Mouse (Mus musculus): ENCODE measurements around the gene Rab10. TPM values are rescaled to one million over a fixed set of nuclear protein-coding genes. Genes with fewer than 3 reads are reported as not detected.
A peak's percentile ranks its signal among the peaks of the same experiment; 100 is the strongest.

Gene Rab10
- polyA plus RNA-seq, 1 experiment from 2014 or later, result 89.7 TPM

- DNase-seq (no peak), ATAC-seq (ENCODE audit: insufficient read depth) (no peak)
- H3K4me2 ChIP-seq, result no peak overlapping the region
- H3K9me3 ChIP-seq (ENCODE audit: low read depth, low read length), result no peaks in the 10 kb centered on the region
- TF ChIP-seq CTCF (IDR thresholded peaks at IDR 0.05; ENCODE audit: low read depth), result no peak
- no peak overlapping the region for H3K27ac ChIP-seq (ENCODE audit: low read depth)
- no peaks in the 10 kb centered on the region for H3K27me3 ChIP-seq (ENCODE audit: insufficient read depth, low read length)
- H3K4me3 ChIP-seq (ENCODE audit: low read depth, low read length), result no peak overlapping the region
- H3K9ac ChIP-seq, result no peak overlapping the region
- no peaks in the 10 kb centered on the region for H3K36me3 ChIP-seq (ENCODE audit: insufficient read depth)
- 73% methylated on average over 4 of the region's 4 CpGs for WGBS
- H3K4me1 ChIP-seq (ENCODE audit: insufficient read depth), result no peaks in the 10 kb centered on the region
These were observed 25.8 kb downstream of the Rab10 start for GRCm38 (mm10) chr12:3283829-3284440.

GRCm38 (mm10) chr12:3282954-3283353 lies 26.8 kb downstream of the Rab10 start:
- Histone ChIP-seq H3K36me3 (ENCODE audit: insufficient read depth) (no peaks in the 10 kb centered on the region), H3K27ac (ENCODE audit: low read depth) (no peak overlapping the region), H3K27me3 (ENCODE audit: insufficient read depth, low read length) (no peaks in the 10 kb centered on the region), H3K9ac (no peak overlapping the region), H3K4me3 (ENCODE audit: low read depth, low read length) (no peak overlapping the region), H3K4me1 (ENCODE audit: insufficient read depth) (no peaks in the 10 kb centered on the region), H3K9me3 (ENCODE audit: low read depth, low read length) (no peaks in the 10 kb centered on the region), H3K4me2 (no peak overlapping the region)
- WGBS, result 57% methylated on average over 1 of the region's 1 CpGs
- TF ChIP-seq CTCF (IDR thresholded peaks at IDR 0.05; ENCODE audit: low read depth), result no peak
- DNase-seq, result no peak
- no peak for ATAC-seq (ENCODE audit: insufficient read depth)

GRCm38 (mm10) chr12:3282520-3282919 lies 27.2 kb downstream of the Rab10 start:
- Histone ChIP-seq H3K36me3 (ENCODE audit: insufficient read depth) (no peaks in the 10 kb centered on the region), H3K4me3 (ENCODE audit: low read depth, low read length) (no peak overlapping the region), H3K27me3 (ENCODE audit: insufficient read depth, low read length) (no peaks in the 10 kb centered on the region), H3K4me2 (no peak overlapping the region), H3K9me3 (ENCODE audit: low read depth, low read length) (no peaks in the 10 kb centered on the region), H3K4me1 (ENCODE audit: insufficient read depth) (no peaks in the 10 kb centered on the region), H3K9ac (no peak overlapping the region), H3K27ac (ENCODE audit: low read depth) (no peak overlapping the region)
- 67% methylated on average over 2 of the region's 2 CpGs for WGBS
- DNase-seq (no peak), ATAC-seq (ENCODE audit: insufficient read depth) (no peak)
- no peak for TF ChIP-seq CTCF (IDR thresholded peaks at IDR 0.05; ENCODE audit: low read depth)

GRCm38 (mm10) chr12:3278880-3279339 lies 30.9 kb downstream of the Rab10 start:
- H3K36me3 ChIP-seq (ENCODE audit: insufficient read depth), result no peaks in the 10 kb centered on the region
- no peak for TF ChIP-seq CTCF (IDR thresholded peaks at IDR 0.05; ENCODE audit: low read depth)
- H3K27me3 ChIP-seq (ENCODE audit: insufficient read depth, low read length), result no peaks in the 10 kb centered on the region
- no peaks in the 10 kb centered on the region for H3K9me3 ChIP-seq (ENCODE audit: low read depth, low read length)
- H3K4me1 ChIP-seq (ENCODE audit: insufficient read depth), result no peaks in the 10 kb centered on the region
- DNase-seq (no peak), ATAC-seq (ENCODE audit: insufficient read depth) (no peak)
- no peak overlapping the region for H3K27ac ChIP-seq (ENCODE audit: low read depth)
- H3K4me2 ChIP-seq, result no peak overlapping the region
- 58% methylated on average over 2 of the region's 2 CpGs for WGBS
- H3K4me3 ChIP-seq (ENCODE audit: low read depth, low read length), result no peak overlapping the region
- H3K9ac ChIP-seq, result no peak overlapping the region

GRCm38 (mm10) chr12:3270818-3271217 lies 39.0 kb downstream of the Rab10 start:
- 0 out of 2 replicates have a peak, but pooled peaks have one; percentile 4 for TF ChIP-seq CTCF (IDR thresholded peaks at IDR 0.05; ENCODE audit: low read depth)
- Histone ChIP-seq H3K4me2 (no peak overlapping the region), H3K27ac (ENCODE audit: low read depth) (no peak overlapping the region), H3K9ac (no peak overlapping the region), H3K4me1 (ENCODE audit: insufficient read depth) (no peaks in the 10 kb centered on the region), H3K27me3 (ENCODE audit: insufficient read depth, low read length) (no peaks in the 10 kb centered on the region), H3K4me3 (ENCODE audit: low read depth, low read length) (no peak overlapping the region), H3K36me3 (ENCODE audit: insufficient read depth) (no peaks in the 10 kb centered on the region), H3K9me3 (ENCODE audit: low read depth, low read length) (no peaks in the 10 kb centered on the region)
- ATAC-seq (ENCODE audit: insufficient read depth) (no peak), DNase-seq (no peak)

GRCm38 (mm10) chr12:3267397-3267796 lies 42.4 kb downstream of the Rab10 start:
- no peak for TF ChIP-seq CTCF (IDR thresholded peaks at IDR 0.05; ENCODE audit: low read depth)
- Histone ChIP-seq H3K27ac (ENCODE audit: low read depth) (no peak overlapping the region), H3K4me3 (ENCODE audit: low read depth, low read length) (no peak overlapping the region), H3K27me3 (ENCODE audit: insufficient read depth, low read length) (no peaks in the 10 kb centered on the region), H3K4me2 (no peak overlapping the region), H3K9me3 (ENCODE audit: low read depth, low read length) (no peaks in the 10 kb centered on the region), H3K9ac (no peak overlapping the region), H3K4me1 (ENCODE audit: insufficient read depth) (no peaks in the 10 kb centered on the region), H3K36me3 (ENCODE audit: insufficient read depth) (no peaks in the 10 kb centered on the region; the same call in 1 of the 2 replicates)
- WGBS, result 86% methylated on average over 2 of the region's 2 CpGs
- no peak for DNase-seq
- ATAC-seq (ENCODE audit: insufficient read depth), result no peak

- no peaks in the 10 kb centered on the region for H3K4me1 ChIP-seq (ENCODE audit: insufficient read depth)
- no peaks in the 10 kb centered on the region for H3K27me3 ChIP-seq (ENCODE audit: insufficient read depth, low read length)
- ATAC-seq (ENCODE audit: insufficient read depth), result no peak
- H3K27ac ChIP-seq (ENCODE audit: low read depth), result no peak overlapping the region
- no peaks in the 10 kb centered on the region for H3K9me3 ChIP-seq (ENCODE audit: low read depth, low read length)
- H3K9ac ChIP-seq, result no peak overlapping the region
- no peak for DNase-seq
- H3K36me3 ChIP-seq (ENCODE audit: insufficient read depth), result no peaks in the 10 kb centered on the region; the same call in 1 of the 2 replicates
- no peak for TF ChIP-seq CTCF (IDR thresholded peaks at IDR 0.05; ENCODE audit: low read depth)
- no peak overlapping the region for H3K4me3 ChIP-seq (ENCODE audit: low read depth, low read length)
- 85% methylated on average over 2 of the region's 2 CpGs for WGBS
- H3K4me2 ChIP-seq, result no peak overlapping the region
These were observed 44.6 kb downstream of the Rab10 start for GRCm38 (mm10) chr12:3265188-3265587.

Data from lung, embryonic 14.5 days (tissue).